Mouse (Mus musculus): ENCODE measurements around the gene Cox7a2l.

The Cox7a2l gene

GRCm38 (mm10) chr17:83517280-83518015, at the start of gene Cox7a2l:
Gene Cox7a2l, minus strand, starts transcription at chr17:83517330.
- DNase-seq (ENCODE audit: extremely low spot score, low read depth, low spot score), result no peak

GRCm38 (mm10) chr17:83565506-83565905, 48.4 kb upstream of the Cox7a2l start:
- DNase-seq (ENCODE audit: extremely low spot score, low read depth, low spot score), result no peak

- no peak for DNase-seq (ENCODE audit: extremely low spot score, low read depth, low spot score)
Observed at GRCm38 (mm10) chr17:83564119-83564820, 47.1 kb upstream of the Cox7a2l start.

- DNase-seq (ENCODE audit: extremely low spot score, low read depth, low spot score), result no peak
Observed at GRCm38 (mm10) chr17:83563703-83564111, 46.6 kb upstream of the Cox7a2l start.

GRCm38 (mm10) chr17:83562153-83563010, 45.3 kb upstream of the Cox7a2l start:
- no peak for DNase-seq (ENCODE audit: extremely low spot score, low read depth, low spot score)

- no peak for DNase-seq (ENCODE audit: extremely low spot score, low read depth, low spot score)
Observed at GRCm38 (mm10) chr17:83559081-83559480, 42.0 kb upstream of the Cox7a2l start.

DNA sequence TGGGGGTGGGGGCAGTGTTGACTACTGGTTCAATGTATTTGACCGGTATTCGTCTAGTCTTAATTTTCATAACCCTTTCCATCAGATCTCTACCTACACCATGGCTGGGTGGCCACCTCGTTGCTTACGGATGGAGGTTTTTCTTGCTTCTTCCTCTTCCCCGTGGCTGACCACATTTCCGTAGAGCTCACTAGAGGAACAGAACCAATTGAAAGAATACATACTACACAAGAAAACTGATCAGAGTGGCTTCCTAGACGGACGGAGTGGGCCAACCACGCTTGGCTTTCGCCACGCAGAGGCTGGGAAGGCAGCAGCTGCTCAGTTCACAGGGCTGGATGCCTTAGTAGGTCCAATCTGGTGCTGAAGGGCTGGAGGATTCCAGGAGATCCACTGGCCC, 38.7 kb upstream of the Cox7a2l start:
- DNase-seq (ENCODE audit: extremely low spot score, low read depth, low spot score), result no peak

DNA sequence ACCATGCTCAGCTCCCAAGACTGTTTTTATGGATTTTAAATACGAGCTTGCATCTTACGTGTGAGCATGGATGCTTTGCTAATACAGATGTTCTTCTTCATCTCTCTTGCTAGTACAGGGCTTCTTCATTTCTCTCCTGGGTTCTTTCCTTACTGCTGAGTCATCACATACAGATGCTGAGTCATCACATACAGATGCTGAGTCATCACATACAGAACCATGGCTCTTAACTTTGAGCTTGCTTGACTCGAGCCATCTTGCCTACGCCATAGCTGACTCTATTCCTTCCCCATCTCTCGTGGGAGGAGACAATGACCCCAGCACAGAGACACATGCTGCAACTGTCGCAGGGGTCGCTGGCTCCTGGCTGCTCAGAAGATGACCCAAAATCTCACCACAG, 37.9 kb upstream of the Cox7a2l start:
- DNase-seq (ENCODE audit: extremely low spot score, low read depth, low spot score), result no peak

GRCm38 (mm10) chr17:83548501-83549233, 31.5 kb upstream of the Cox7a2l start:
- no peak for DNase-seq (ENCODE audit: extremely low spot score, low read depth, low spot score)

- no peak for DNase-seq (ENCODE audit: extremely low spot score, low read depth, low spot score)
Observed at GRCm38 (mm10) chr17:83547145-83547544, 30.0 kb upstream of the Cox7a2l start.

DNA sequence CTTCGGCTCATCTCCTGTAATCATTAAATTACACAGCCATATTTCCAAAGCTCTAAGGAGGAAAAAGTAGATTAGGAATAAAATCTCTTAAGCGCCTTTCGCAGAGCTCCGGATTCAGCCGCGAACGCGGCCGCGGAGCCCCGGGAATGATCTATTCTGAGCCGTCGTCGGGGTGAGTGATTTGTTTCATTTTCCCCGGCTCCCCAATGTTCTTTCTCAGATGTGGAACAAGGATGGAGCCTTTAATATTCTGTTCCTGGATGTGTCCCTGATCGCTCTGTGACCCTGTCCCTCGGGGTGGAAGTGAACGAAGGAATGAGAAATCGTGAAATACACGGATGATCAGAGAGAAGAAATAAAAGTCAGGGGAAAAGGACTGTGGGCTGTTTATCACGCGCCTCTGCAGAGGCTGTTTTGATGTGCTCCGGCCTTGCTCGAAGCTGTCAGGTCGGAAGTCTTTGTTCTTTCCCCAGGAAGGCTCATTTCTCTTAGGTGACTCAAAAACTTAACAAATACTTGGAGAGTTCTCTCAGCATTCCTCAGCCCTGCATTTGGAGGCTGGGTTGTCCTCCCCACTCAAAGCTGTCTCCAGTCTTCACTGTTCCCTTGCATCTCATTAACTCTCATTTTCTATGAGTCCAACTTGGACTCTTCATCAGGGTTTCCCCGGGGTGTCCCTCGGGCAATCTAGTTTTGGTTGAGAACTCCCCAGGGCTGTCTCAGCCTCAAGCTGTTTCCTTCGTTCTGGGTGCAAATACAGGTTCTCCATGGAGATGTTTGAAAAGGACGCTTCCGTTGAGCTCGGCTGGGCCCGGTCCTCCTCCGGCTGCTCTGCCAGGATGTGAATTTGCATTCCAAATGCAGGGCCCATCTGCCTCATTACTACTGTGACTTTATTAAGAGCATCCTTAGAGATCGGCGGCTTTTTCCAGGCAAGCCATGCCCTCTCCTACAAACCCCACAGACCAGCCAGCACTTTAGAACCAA, 28.9 kb upstream of the Cox7a2l start:
- no peak for DNase-seq (ENCODE audit: extremely low spot score, low read depth, low spot score)

GRCm38 (mm10) chr17:83545259-83545658, 28.1 kb upstream of the Cox7a2l start:
- no peak for DNase-seq (ENCODE audit: extremely low spot score, low read depth, low spot score)

GRCm38 (mm10) chr17:83542424-83542823, 25.3 kb upstream of the Cox7a2l start:
- DNase-seq (ENCODE audit: extremely low spot score, low read depth, low spot score), result no peak

DNA sequence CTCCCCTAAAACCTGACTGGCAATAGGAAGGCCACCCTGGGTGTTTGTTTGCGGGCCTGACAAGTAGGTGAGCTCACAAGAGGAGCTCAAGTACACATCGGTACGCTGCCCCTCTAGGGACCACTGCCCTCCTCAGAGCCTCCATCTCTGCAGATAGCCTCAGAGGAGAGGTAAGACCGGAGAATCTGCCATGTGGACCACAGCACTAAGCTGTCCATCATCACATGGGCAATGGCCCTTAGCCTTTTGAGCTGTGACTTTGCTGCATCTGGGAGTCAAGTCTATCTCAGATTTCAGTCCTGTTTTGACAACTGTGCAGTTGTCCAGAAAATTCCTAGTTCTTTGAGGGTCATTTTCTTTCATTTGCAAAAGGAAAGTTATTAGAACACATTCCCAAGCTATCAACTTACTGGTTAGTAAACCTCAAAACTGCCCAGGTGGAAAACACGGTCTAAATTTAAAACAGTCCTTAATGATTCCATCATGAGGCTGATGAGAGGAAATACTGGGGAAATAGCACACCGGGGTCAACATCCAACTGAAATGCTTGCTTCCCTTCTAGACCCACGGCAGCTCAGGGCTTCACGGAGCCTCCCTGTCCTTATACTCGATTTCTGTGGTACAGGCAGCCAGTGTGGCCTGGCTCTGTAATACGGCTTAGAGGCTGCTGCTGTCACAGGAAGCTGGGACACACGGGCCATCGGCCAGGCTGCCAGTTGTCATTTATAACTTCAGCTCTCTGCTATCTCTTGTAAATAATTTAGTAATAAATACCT, 22.3 kb upstream of the Cox7a2l start:
- DNase-seq (ENCODE audit: extremely low spot score, low read depth, low spot score), result no peak

GRCm38 (mm10) chr17:83538694-83539093, 21.6 kb upstream of the Cox7a2l start:
- no peak for DNase-seq (ENCODE audit: extremely low spot score, low read depth, low spot score)

GRCm38 (mm10) chr17:83538141-83538540, 21.0 kb upstream of the Cox7a2l start:
- DNase-seq (ENCODE audit: extremely low spot score, low read depth, low spot score), result no peak

DNA sequence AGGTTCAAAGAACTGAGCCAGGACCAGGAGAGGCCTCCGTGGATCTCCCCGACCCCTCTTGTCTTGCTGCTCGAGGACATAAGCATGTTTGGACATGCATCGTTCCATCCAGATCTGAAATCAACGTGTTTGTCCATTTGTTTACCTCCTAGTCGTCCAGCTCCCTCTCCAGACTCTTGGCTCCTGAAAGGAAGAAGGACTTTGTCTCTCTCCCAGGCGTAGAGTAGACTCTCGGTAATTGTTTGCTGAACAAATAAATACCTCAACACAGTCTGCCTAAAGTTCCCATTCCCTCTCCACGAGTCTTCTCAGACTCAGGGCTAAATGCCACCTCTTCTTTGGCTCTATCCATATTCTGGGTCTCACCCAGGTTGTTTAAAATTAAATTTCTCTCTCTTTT, 16.0 kb upstream of the Cox7a2l start:
- DNase-seq (ENCODE audit: extremely low spot score, low read depth, low spot score), result no peak

GRCm38 (mm10) chr17:83527651-83528381, 10.7 kb upstream of the Cox7a2l start:
- DNase-seq (ENCODE audit: extremely low spot score, low read depth, low spot score), result no peak

Data from hindlimb bud, embryonic 11.5 days (tissue).